Mouse (Mus musculus) CH12F3 (cell line): ENCODE results near the gene Brf1.

Source experiments
- in situ Hi-C: fragments of 300-500 bp; cut with MboI; formaldehyde crosslinking; loops from 2 replicates; pipeline ENCODE4 v1.14.3; 2020; ENCODE audit warnings: low sequenced_read_pairs

Brf1 gene

GRCm38 (mm10) chr12:112982031-112982430, 18.5 kb downstream of the Brf1 start:
- in situ Hi-C loops = no loop called here

GRCm38 (mm10) chr12:112977156-112977555, 23.3 kb downstream of the Brf1 start:
- in situ Hi-C loops = no loop called here

DNA sequence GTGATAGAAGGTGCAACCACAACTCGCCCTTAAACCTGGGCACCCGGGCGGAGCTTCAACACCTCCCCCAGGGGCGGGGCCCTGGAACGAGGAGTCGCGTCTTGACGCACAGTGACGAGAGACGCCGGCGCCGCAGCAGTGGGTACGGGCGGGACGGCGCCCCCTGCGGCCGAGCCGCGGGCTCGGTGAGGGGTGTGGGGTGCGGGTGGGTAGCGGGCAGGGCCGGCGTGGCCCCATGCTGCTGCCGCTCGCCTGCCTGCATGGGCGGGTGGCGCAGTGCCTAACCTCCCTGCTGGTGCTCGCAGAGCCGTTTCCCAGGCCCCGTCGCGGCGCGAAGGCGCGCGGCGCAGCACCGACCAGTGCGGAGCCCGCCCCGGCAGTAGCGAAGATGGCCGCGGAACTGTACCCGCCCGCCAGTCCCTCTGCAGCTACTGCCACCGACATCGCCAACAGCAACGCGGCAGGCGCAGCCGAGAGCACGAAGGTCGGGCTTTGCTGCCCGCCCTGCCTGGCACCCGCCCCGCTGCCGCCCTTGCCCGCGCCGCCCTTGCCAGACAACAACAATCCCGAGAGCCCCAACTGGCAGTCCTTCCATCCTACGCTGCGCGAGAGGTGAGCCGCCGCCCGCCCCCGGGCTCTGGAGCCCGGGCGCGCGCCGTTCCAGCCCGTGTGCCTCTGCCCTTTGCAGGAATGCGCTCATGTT, 24.0 kb downstream of the Brf1 start, which contains the start of gene Btbd6:
Btbd6 (plus strand) TSS at position 112 of the 703 bp plus-strand sequence.
- in situ Hi-C loops = no loop called here

DNA sequence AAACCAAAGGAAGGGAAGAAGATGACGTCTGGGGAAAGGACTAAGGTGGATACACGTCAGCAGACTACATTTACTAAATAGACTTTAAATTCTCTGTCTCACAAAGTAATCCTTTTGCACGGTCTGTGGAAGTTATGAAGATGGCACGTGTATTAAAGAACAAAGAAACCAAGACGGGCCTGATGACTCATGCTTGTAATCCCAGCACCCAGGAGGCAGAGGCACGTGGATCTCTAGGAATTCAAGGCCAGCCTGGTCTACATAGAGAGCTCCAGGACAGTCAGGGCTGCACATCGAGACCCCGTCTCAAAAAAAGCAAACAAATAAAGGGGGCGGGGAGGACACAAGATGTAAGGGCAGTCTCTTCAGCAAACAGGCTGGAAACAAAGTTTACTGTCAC, 25.8 kb downstream of the Brf1 start:
- in situ Hi-C loops = no loop called here

- in situ Hi-C loops = no loop called here
These were observed 30.9 kb downstream of the Brf1 start for GRCm38 (mm10) chr12:112969616-112970015.

GRCm38 (mm10) chr12:112968943-112969342, 31.6 kb downstream of the Brf1 start:
- in situ Hi-C loops = no loop called here

- in situ Hi-C loops = no loop called here
These were observed 34.7 kb downstream of the Brf1 start for GRCm38 (mm10) chr12:112965783-112966182.

GRCm38 (mm10) chr12:112961872-112962271, 38.6 kb downstream of the Brf1 start:
- in situ Hi-C loops = no loop called here

DNA sequence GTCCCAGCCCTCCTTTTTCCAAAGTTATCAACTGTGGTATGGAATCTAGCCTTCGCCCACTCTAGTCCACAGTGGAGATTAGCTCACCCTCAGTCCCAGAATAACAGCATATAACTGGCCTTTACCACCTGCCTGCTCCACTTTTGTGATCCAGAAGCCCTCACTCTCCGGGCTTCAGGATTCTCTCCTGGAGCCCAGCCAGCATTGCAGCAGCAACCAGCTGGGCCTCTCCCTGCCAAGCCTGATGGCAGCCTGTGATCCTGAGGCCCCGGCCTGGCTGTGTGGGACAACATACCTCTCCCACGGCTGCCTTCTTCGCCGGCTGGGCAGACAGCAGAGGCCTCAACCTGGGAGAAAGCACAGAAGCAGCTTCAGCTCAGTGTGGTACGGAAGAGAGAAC, 39.1 kb downstream of the Brf1 start:
- in situ Hi-C loops = no loop called here

DNA sequence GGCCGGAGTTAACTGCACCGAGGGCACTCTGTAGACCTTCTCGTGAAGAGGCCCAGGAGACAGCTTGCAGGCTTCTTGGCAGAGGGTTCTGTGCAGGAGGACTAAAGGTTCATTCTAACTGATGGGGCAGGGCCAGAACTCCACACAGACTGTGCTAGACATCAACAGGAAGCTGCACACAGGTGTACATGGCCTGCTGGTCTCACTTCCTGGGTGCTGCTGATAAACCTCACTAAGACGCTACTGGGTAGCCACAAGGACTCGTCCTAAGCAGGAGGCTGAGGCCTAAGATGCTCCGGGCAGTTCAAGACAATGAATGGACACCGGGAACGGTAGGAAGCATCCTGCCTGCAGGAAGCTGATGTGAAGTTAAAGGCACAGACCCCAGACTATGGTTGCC, 41.1 kb downstream of the Brf1 start:
- in situ Hi-C loops = no loop called here

DNA sequence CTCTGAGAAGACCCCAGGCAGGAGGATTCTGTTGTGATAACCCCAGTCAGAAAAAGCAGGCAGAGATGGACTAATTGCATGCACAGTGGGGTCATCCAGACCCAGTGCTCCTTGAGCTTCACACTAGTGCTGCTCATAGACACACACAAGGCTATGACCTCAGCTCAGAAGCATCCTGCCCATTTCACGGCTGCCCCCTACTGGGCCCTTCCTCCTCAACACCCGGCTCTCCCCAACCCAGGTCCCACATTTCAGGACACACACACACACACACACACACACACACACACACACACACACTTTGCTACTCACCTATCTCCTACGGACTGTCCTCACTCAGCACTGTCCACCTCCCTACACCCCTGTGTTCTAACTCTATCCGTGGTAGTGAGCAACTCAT, 42.2 kb downstream of the Brf1 start:
- in situ Hi-C loops = no loop called here

DNA sequence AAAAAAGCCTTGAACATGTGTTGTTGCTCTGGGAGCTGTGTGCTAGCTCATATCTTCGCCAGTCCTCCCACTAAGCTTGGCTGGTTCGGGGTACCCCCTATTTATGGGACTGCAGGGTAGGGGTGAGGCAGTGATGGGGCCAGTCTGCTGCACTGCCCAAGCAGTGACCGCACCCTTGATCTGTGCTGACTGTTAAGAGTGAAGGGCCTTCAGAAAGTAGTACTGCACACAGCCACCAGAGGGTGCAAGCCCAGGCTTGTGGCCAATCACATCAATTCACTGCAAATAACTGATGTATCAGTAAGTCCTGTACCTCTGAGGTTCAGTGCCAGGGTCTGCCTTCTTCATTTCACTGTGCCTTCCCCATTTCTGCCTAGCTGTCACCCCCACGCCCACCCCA, 44.7 kb downstream of the Brf1 start:
- in situ Hi-C loops = no loop called here

GRCm38 (mm10) chr12:112952926-112953565, 47.5 kb downstream of the Brf1 start:
- in situ Hi-C loops = no loop called here

DNA sequence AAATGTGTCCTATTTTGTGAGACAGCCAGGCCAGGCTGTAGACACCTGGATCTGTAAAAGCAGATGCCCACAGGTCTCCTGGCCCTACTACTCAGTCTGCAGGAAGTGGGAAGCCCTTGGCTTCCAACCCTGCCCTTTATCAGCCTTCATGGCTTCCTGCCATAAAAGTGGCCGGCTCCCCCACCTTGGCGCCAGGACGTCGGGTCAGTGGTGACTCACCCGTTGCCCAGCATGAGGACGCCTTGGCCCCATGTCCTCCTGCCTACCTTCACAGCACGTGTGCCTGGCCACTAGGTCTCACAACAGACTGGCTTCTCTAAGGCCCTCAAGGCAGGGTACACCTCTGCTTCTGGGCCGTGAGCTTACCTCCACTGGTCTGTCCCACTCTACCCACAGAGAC, 48.1 kb downstream of the Brf1 start:
- in situ Hi-C loops = no loop called here

DNA sequence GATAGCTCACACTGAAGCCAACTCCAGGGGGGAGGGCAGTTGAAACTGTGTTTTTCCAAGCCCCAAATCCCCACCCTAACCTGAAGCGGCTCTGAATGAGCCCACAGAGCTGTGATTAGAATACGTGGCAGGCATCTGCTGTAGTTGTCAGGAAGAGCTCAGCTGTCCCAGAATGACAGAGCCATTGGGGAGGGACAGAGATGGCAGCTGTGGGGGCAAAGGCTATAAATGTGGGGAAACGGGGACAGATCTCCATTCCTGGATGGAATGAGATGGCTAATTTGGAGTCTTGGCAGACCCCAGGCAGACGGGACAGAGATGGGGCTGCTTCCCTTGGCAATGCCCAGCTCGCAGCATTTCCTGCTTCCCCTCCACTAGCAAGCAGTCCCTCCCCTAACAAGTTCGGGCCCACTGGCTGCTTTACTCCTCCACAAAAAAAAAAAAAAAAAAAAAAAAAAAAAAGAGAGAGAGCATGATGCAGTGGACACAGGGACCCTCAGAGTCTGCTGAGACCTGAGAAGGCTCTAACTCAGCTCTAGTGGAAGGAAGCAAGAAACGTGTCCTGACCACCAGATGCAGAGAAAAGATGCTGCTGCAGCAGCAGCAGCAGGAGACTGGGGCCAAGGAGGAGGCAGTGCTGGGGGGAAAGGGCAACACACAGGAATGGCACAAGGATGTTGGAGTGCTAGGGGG, 49.2 kb downstream of the Brf1 start:
- in situ Hi-C loops = no loop called here

- in situ Hi-C loops = no loop called here
These were observed 49.8 kb downstream of the Brf1 start for GRCm38 (mm10) chr12:112950761-112951129.

DNA sequence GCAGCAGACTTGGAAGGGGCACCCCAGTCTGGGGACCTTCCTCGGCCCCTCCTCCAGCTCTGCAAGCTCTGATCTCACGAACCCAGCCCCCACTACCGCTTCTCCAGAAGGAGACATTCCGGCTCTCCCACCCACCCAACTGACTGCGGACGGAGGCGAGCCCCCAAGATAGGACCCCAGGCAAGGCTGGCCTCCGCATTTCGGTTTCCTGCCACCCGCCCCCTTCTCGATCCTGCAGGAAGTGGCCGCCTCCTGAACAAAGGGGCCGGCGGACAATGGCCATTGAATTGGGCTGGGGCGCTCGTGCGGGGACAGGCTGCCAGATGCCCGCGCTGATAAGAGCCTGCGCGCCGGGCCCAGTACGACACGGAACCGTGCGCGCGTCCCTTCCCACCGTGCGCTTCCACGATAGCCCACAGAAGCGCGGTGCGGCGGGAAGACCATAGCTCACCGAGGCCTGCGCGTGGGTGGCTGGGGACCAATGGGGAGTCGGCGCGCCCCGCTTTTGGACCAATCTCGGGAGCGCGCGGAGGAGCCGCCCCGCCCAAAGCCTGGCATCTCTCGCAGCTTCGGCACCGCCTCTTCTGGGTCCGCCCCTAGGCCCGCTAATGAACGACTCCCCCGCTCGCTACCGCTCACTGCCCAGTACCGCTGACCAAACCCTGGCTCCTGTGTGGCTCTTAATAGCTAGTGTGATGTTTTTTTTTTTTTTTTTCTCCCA, 50.3 kb downstream of the Brf1 start:
- in situ Hi-C loops = no loop called here

GRCm38 (mm10) chr12:112947307-112947706, 53.2 kb downstream of the Brf1 start:
- in situ Hi-C loops = loop anchor here (5.0 kb wide), 1 partner anchor 70 kb away; no protein-coding TSS in a partner anchor

DNA sequence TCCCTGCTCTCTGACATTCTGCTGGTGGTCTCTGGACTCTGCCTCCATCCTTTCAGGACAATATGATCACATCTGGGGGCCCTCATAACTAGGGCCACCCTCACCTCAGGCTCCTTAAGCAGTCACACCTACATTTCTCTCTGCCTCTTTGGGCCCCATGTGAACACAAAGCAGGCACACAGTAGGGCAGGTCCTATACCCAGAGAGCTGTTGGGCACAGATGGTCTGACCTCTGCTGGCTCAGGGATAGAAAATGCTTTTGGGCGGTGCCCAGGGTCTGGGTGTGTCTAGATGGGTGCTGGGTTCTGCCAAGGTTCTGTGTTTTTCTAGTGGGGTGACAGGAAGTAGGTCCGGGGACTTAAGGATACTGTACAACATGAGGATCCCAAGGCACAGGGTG, 56.8 kb downstream of the Brf1 start:
- in situ Hi-C loops = no loop called here

DNA sequence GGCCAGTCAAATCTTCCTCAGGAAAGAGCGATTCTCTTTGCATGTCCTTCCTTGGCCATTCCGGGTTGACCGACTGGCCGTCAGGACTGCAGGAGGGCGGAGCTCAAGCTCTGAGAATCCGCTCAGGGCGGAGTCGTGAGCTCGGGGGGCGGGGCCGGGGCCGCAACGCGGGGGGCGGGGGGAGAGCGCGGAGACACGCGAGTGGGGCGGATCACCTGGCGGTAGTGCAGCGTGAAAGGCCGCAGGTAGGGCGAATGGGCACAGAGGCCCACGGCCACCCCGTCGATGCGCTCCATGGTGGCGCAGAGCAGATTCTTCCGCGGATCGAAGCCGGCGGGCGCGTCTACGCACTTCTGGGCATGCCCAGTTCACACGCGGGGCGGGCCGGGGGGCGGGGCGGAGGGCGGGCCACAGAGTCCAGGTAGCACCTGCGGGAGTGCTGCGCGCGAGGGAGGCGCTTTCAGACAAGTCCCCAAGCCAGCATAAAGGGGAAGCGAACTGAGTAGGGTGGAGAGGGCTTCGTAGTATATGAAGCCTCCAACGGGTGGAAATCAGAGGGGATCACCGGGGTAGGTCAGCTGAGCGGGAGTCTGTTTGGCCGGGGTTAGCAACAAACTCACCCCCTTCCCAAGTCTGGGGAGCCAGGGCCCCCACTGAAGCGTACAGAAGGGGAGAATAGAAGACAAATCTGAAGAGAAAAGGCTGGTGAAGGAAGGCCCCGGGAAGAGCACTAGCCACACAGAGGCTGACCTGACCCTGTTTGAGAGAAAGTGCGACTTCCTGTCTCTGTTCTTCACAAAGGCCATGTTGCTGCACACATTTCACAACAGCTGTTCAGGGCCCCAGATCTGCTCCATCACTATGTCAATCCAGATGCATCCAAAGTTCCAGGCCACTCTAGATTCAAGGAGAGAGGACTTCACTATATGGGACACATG, 58.5 kb downstream of the Brf1 start, which contains the start of gene Nudt14:
Nudt14 (minus strand) TSS at position 349 of the 938 bp plus-strand sequence.
- in situ Hi-C loops = no loop called here
